Mouse (Mus musculus): ENCODE measurements at regions not wholly inside any gene's neighbourhood (a gene's known extent, or its start where the extent isn't known, plus 50 kb on each side); places are given as distances from the start of the nearest gene placed in this dataset.

DNA sequence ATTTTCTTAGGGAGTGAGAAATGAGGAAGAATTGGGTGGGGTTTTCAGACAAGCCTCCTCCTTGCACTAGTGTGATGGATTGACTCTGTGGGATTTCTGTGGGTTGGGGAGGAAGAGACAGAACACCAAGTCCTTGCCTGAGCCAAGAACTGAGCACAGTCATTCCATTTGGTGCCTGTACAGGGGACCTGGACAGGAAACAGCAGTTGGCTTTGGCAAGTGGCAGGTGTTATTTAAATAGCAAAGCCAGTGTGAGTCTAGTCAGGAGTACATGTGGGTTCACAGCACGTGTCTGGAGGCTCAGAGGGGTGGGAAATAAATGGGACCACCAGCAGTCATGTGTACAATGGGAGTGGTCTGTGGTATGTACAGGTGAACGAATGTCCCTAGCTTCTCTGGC lies 341.0 kb upstream of the Auts2 start:
- no peaks in the 10 kb centered on the region for H3K36me3 ChIP-seq
- ATAC-seq (ENCODE audit: low FRiP score) = no peak
- no peaks in the 10 kb centered on the region for H3K27me3 ChIP-seq
- 62% methylated on average over 2 of the region's 2 CpGs for WGBS
- H3K9ac ChIP-seq = no peak overlapping the region
- no peak overlapping the region for H3K4me3 ChIP-seq
- no peak overlapping the region for H3K4me2 ChIP-seq
- H3K4me1 ChIP-seq (replicated peaks) = no peaks in the 10 kb centered on the region
- no peaks in the 10 kb centered on the region for H3K9me3 ChIP-seq
- no peak overlapping the region for H3K27ac ChIP-seq

DNA sequence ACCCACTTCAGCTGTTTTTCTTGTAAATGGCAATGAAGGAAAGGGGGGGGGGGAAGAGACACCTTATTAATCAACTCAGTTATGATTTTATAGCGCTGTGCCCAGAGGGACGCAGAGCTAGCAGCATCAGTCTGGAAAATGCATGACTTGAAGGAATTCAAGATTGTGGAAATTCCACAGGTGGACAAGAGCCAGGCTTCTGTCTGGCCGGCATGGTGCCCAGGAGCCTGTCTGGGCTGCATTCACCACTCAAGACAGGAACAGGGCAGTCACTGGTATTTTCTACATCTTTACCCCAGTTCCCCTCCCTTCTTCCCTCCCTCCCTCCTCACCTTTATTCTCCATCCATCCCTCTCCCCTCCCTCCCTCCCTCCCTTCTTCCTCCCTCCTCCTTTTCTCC lies 339.1 kb upstream of the Auts2 start:
- Histone ChIP-seq H3K27ac (no peak overlapping the region), H3K4me3 (no peak overlapping the region), H3K9me3 (no peaks in the 10 kb centered on the region), H3K9ac (no peak overlapping the region), H3K4me2 (no peak overlapping the region), H3K36me3 (no peaks in the 10 kb centered on the region), H3K4me1 (replicated peaks) (no peaks in the 10 kb centered on the region), H3K27me3 (no peaks in the 10 kb centered on the region)
- 66% methylated on average over 3 of the region's 3 CpGs for WGBS
- ATAC-seq (ENCODE audit: low FRiP score) = no peak

DNA sequence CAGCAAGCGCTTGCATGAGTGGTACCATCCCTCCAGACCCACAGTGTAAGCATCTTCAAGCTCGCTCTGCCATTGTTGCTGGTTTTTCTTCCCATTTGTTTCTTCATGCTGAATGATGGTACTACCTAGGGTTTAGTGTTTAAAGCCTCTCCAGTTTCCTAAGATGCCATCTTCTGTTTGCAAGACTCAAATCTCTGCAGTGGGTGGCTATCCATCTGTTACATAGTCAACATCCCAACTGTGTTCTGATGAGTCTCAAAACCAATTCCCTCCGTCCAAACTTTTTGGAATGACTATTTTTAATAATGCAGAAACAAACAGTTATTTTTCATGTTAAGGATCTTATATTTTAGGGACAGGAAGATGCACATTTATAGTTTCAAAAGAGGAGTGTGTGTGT lies 338.0 kb upstream of the Auts2 start:
- Histone ChIP-seq H3K27me3 (no peaks in the 10 kb centered on the region), H3K4me1 (replicated peaks) (peaks cover 6% of the 10 kb centered on the region), H3K4me3 (no peak overlapping the region), H3K27ac (no peak overlapping the region), H3K9me3 (no peaks in the 10 kb centered on the region), H3K36me3 (no peaks in the 10 kb centered on the region), H3K9ac (no peak overlapping the region), H3K4me2 (no peak overlapping the region)
- ATAC-seq (ENCODE audit: low FRiP score) = no peak
- WGBS = 95% methylated on average over 3 of the region's 3 CpGs

DNA sequence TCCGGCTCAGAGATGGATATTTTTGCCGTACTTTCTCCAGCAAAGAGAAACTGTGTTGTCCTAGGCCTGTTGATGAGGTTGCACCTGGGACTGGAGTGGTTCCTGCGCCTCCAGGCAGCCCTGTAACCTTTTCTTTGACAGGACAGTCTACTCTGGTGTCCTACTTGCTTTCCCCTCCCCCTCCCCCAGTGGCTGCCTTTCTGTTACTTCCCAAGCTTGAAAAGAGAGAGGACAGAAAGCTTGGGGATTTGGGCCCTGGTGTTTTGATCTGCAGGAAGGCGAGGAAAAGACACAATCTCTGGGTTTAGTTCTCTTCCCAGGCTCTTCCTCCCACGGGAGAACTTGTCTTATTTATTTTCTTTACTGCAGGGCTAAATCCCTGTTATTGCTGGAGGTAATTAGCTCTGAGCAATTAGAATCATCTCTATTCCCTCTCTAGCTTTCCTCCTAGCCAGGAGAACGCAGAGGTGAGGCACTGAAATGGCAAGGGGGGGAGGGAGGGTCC lies 333.2 kb upstream of the Auts2 start:
- Histone ChIP-seq H3K4me1 (replicated peaks) (peaks cover 7% of the 10 kb centered on the region), H3K27me3 (no peaks in the 10 kb centered on the region), H3K4me3 (no peak overlapping the region), H3K9ac (no peak overlapping the region), H3K9me3 (no peaks in the 10 kb centered on the region), H3K27ac (peak overlapping the region; percentile 23; the same call in 1 of the 2 replicates), H3K4me2 (no peak overlapping the region), H3K36me3 (no peaks in the 10 kb centered on the region)
- 31% methylated on average over 6 of the region's 6 CpGs for WGBS
- ATAC-seq (ENCODE audit: low FRiP score) = no peak

DNA sequence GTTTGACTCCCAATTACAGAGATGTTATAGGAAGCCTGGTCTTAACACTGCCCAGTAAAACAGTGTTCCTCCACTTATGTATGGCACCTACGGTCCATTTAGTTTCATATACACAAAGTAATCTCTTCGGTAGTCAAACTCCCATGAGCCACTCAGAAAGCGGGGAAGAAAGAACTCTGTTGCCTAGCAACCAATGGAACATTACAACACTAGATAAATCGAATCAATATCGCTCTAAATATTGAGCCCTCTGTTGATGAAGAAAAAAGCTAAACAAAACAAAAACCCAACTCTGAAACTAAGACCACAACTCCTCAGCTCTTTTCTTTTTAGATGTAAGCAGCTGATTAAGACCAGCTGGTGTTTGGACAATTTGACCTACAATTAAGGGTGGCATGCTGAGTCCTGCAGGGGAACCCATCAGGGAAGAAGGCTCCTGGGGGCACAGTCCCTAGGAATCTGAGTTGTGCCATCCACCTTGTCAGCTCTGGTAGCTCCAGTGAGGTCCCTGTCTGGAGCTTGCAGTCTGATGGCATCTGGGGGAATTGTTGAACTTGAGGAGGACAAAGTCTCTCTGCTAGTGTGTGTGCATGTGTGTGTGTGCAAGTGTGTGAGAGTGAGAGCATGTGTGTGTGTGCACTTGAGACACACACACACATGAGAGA lies 315.8 kb upstream of the Auts2 start:
- Histone ChIP-seq H3K9ac (no peak overlapping the region), H3K4me3 (no peak overlapping the region), H3K4me2 (no peak overlapping the region), H3K27ac (no peak overlapping the region), H3K9me3 (no peaks in the 10 kb centered on the region), H3K27me3 (no peaks in the 10 kb centered on the region), H3K36me3 (no peaks in the 10 kb centered on the region), H3K4me1 (replicated peaks) (peaks cover 8% of the 10 kb centered on the region; the same call in 1 of the 2 replicates)
- 76% methylated on average over 5 of the region's 5 CpGs for WGBS
- no peak for ATAC-seq (ENCODE audit: low FRiP score)

DNA sequence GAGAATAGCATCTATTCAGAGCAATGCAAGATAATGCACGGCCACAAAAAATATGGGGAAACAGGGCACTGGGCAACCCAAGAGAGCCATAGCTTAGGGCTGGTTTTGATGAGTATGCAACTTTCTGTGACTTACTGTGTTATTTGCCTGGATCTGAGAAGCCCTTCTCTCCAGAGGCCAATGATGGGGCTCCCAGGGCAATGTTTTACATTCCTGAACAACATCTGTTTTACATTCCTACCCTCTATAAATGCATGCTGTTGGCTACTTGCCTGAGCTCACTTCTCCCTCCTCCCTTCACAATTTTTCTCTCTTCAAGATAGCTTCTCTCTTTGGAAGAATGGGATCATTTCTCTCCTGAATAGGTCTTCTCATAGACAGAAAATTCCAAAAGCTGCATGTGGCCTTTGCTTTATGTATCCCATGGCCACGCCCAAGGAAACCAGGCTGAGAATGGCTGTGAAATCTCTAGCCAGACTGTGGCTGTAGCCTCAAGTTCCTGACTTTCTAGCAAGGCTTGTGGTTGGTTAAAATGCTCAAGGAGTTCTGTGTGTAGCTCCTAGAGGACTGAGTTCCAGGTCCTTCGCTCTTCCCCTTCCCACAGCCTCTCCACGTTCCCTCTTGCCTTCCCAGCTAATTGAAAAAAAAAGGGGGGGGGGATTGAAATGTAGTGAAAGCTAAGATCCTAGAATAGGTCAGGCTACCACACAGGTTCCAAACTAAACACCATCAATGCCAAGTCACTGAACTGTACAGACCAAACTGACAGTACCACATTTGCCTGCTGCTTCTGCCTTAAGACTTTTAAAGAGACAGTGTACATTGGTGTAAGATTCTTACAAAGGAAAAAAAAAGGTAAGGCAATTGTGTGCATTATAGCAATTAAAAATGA lies 312.7 kb upstream of the Auts2 start:
- WGBS = 70% methylated on average over 4 of the region's 4 CpGs
- Histone ChIP-seq H3K27ac (no peak overlapping the region), H3K4me2 (no peak overlapping the region), H3K36me3 (no peaks in the 10 kb centered on the region), H3K4me1 (replicated peaks) (peaks cover 8% of the 10 kb centered on the region; the same call in 1 of the 2 replicates), H3K9ac (no peak overlapping the region), H3K27me3 (no peaks in the 10 kb centered on the region), H3K4me3 (no peak overlapping the region), H3K9me3 (no peaks in the 10 kb centered on the region)
- no peak for ATAC-seq (ENCODE audit: low FRiP score)

DNA sequence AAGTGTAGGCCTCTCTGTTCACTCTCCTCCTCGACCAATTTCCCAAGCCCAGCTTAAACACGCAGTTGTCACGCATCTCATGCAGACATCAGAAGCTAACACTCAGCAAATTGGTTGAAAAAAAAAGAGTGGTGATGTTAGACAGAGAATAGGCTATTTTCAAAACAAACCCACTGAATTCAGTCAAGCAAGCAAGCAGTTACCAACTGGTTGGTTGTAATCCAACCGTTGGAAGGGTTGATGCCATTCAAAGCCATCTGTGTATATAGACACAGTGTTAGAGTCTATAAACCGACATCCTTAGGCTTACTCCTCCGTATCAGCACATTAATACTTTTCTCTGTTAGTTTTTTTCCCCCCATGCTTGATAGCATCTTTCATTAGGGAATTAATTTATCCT lies 307.6 kb upstream of the Auts2 start:
- no peak overlapping the region for H3K27ac ChIP-seq
- H3K4me1 ChIP-seq (replicated peaks) = 0 out of 2 replicates have a peak, but pooled peaks cover 3% of the 10 kb centered on the region
- H3K4me3 ChIP-seq = no peak overlapping the region
- no peaks in the 10 kb centered on the region for H3K9me3 ChIP-seq
- ATAC-seq (ENCODE audit: low FRiP score) = no peak
- WGBS = 81% methylated on average over 6 of the region's 6 CpGs
- no peaks in the 10 kb centered on the region for H3K36me3 ChIP-seq
- H3K27me3 ChIP-seq = no peaks in the 10 kb centered on the region
- H3K9ac ChIP-seq = no peak overlapping the region
- no peak overlapping the region for H3K4me2 ChIP-seq

DNA sequence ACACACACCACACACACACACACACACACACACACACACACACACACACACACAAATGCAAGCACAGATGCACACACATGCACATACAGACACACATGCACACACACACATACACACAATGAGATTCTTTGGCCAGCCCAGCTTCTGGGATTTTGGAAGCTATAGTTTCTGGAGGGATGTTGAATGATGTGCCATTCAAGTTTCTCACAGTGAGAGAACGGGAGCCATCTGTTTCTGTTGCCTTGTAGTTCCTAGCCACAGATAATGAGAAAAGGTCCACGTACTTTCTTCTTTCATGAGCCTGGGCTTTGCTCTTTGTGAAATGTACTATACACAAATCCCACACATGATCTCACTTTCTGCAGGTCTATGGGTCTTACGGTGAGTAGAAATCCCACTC lies 304.9 kb upstream of the Auts2 start:
- Histone ChIP-seq H3K4me1 (replicated peaks) (0 out of 2 replicates have a peak, but pooled peaks cover 2% of the 10 kb centered on the region), H3K27ac (no peak overlapping the region), H3K9me3 (no peaks in the 10 kb centered on the region), H3K4me3 (no peak overlapping the region), H3K27me3 (no peaks in the 10 kb centered on the region), H3K9ac (no peak overlapping the region), H3K4me2 (no peak overlapping the region), H3K36me3 (no peaks in the 10 kb centered on the region)
- WGBS = 73% methylated on average over 3 of the region's 3 CpGs
- no peak for ATAC-seq (ENCODE audit: low FRiP score)

DNA sequence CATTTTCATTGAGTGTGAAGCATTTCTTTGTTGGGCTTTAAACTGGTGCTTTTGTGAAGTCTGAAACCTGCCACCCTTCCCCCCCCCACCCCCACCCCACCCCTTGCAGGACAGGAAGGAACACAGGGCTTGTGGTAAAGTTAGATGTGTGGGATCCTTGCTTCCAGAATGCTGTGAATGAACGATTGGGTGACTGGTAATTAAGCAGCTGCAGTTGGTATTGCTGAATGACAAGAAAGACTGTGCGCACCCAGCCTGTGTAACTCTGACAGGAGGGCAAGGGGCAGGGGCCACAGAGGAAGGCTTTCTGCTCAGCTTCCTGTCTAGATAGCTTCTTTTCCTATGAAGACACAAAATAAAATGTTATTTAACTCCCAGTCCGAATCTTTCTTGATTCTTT lies 300.1 kb upstream of the Auts2 start:
- Histone ChIP-seq H3K4me2 (no peak overlapping the region), H3K9me3 (no peaks in the 10 kb centered on the region), H3K27me3 (no peaks in the 10 kb centered on the region), H3K4me1 (replicated peaks) (0 out of 2 replicates have a peak, but pooled peaks cover 4% of the 10 kb centered on the region), H3K9ac (no peak overlapping the region), H3K4me3 (no peak overlapping the region), H3K27ac (no peak overlapping the region), H3K36me3 (no peaks in the 10 kb centered on the region)
- ATAC-seq (ENCODE audit: low FRiP score) = no peak
- WGBS = 48% methylated on average over 3 of the region's 3 CpGs

DNA sequence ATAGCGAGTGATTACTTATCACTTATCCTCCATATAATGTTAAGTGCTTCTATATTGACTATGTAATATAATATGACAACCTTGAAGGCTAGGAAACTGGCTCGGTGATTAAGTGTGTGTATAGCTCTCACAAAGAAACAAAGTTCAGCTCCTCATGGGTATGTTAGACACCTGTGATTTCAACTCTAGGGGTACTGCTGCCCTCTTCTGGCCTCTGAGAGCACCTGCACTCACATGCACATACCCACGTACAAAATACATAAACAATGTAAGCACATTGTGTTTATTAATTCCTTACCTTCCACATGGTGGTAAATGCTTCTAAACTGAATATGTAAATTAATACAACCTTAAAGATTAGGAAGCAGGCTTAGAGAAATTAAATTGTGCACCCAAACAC lies 298.6 kb upstream of the Auts2 start:
- Histone ChIP-seq H3K9ac (no peak overlapping the region), H3K27me3 (no peaks in the 10 kb centered on the region), H3K9me3 (no peaks in the 10 kb centered on the region), H3K4me1 (replicated peaks) (0 out of 2 replicates have a peak, but pooled peaks cover 4% of the 10 kb centered on the region), H3K36me3 (no peaks in the 10 kb centered on the region), H3K27ac (no peak overlapping the region), H3K4me2 (no peak overlapping the region), H3K4me3 (no peak overlapping the region)
- ATAC-seq (ENCODE audit: low FRiP score) = no peak
- WGBS = 87% methylated on average over 3 of the region's 3 CpGs

DNA sequence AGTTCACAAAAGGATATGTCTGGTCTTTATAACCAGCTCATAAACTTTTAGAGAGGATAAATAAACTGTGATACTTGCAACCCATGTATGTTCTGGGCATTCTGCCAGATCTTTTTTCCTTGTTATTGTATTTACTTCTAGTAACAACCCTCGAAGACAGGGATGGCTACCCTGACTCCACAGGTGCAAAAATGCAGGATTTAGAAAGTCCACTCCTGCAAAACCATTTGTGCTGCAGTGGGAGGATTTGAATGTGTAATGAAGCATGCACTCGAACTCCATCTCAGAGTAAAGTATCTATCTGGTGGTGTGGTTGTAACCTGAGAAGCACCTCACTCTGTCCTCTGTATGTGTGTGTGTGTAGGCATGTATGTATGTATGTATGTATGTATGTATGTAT lies 294.3 kb upstream of the Auts2 start:
- 58% methylated on average over 2 of the region's 2 CpGs for WGBS
- H3K36me3 ChIP-seq = no peaks in the 10 kb centered on the region

DNA sequence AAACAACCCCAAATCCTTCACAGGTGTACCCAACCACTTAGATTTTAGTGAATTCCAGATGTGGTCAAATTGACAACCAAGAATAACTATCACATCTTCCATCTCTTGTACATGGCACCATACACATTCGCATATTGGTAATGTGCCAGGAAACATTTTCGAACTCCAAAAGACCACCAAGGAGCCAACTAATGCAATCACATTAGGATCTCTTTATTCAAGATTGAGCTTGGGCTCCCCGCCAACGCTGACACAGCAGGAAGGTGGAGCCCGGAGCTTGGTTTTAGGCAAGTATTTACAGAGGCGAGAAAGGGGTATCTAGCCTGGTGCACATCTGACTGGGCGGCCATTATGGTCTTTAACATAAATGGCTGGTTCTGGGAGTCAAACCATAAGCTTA lies 285.8 kb upstream of the Auts2 start:
- H3K27me3 ChIP-seq = no peaks in the 10 kb centered on the region
- no peak for ATAC-seq (ENCODE audit: low FRiP score)
- WGBS = 78% methylated on average over 7 of the region's 7 CpGs

More for the DNA sequence above, 294.3 kb upstream of the Auts2 start:
- Histone ChIP-seq H3K27ac (no peak overlapping the region), H3K9ac (no peak overlapping the region), H3K4me2 (no peak overlapping the region), H3K4me3 (no peak overlapping the region), H3K4me1 (replicated peaks) (no peaks in the 10 kb centered on the region), H3K27me3 (no peaks in the 10 kb centered on the region), H3K9me3 (no peaks in the 10 kb centered on the region)
- no peak for ATAC-seq (ENCODE audit: low FRiP score)

More for the DNA sequence above, 285.8 kb upstream of the Auts2 start:
- Histone ChIP-seq H3K36me3 (no peaks in the 10 kb centered on the region), H3K9ac (no peak overlapping the region), H3K27ac (no peak overlapping the region), H3K4me3 (no peak overlapping the region), H3K4me2 (no peak overlapping the region), H3K4me1 (replicated peaks) (peaks cover 3% of the 10 kb centered on the region; the same call in 1 of the 2 replicates), H3K9me3 (no peaks in the 10 kb centered on the region)

Measured in hindbrain, embryonic 13.5 days (tissue).